Comparison of ENCODE assay signal across 8 mouse cellular contexts in the genomic region with DNA sequence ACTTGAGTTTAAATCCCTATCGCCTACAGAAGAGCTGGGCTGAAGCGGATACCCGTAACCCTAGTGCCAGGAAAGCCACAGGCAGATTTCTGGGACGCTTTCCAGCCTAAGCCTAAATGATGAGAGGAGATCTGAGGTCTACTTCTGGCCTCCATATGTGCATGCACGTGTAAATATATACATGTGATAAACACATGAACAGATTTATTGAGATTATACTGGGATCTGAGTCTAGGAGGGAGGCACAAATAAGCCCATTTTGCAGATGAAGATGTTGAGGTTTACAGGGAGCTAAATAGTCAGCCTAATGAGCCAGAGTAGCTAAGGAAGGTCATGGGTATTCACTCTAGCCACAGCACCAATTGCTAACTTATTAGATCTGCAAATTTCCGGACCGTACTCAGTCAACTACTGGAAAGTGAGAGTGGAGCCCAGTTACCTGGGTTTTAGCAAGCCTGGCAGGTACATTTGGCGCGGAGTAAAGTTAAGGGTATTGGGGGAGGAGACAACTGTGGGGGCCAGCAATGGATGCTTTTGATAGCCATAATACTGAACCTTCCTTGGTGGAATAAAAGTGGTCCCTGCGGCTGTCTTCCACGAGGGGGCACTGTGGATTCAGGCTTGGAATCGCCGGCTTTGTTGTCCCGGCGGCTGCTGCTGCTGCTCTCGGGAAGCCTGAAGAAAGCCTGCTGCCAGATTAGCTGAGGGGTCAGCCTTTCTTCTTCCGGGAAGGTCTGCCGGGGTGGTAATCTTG. TPM values are rescaled to one million over a fixed set of nuclear protein-coding genes. Genes with fewer than 3 reads are reported as not detected.
DNase-seq lines count a peak whose midpoint lies in the region; ATAC-seq and TF ChIP-seq lines count a peak whose summit lies in the region.

No protein-coding gene starts in this region.

- DNase-seq in G1E (ENCODE audit: low spot score), result no peak
- DNase-seq in cerebellum, adult 8-10 months, result peak; percentile 93
- DNase-seq in layer of hippocampus, adult 2 months (ENCODE audit: low spot score in 2 of 2), result peak; percentile 81 to 93
- peak; percentile 61 to 69 for DNase-seq in lung, adult 18-20 months
- DNase-seq in thymus, adult 18-20 months, result peak; percentile 15 to 22

- peaks cover 63% of the 10 kb centered on the region for H3K36me3 ChIP-seq in G1E (replicated peaks)

- TF ChIP-seq CTCF in G1E (IDR thresholded peaks at IDR 0.05; ENCODE audit: low read depth, low read length), result peak; percentile 40; the same call in 1 of the 2 replicates
- TF ChIP-seq CTCF in layer of hippocampus, adult 2 months (conservative IDR thresholded peaks at IDR 0.05), result peak; percentile 96

- peaks cover 43% of the 10 kb centered on the region for H3K4me1 ChIP-seq in G1E (ENCODE audit: insufficient read depth, low read depth, low read length)

- peak; percentile 35; the same call in 1 of the 2 replicates for ATAC-seq in G1E (ENCODE audit: extremely low read depth, insufficient number of reproducible peaks, low FRiP score, poor library complexity, severe bottlenecking)
- ATAC-seq in frontal cortex, adult (ENCODE audit: low TSS enrichment), result peak; percentile 77
- peak; percentile 69 to 70 for ATAC-seq in hematopoietic stem cell, adult 5-6 weeks (replicated peaks in 1 of 2; ENCODE audit: insufficient read depth in 1 of 2, low FRiP score in 2 of 2, low TSS enrichment in 1 of 2, low read depth in 1 of 2, poor library complexity in 2 of 2, severe bottlenecking in 2 of 2)
- peak; percentile 35; the same call in 1 of the 2 replicates for ATAC-seq in neutrophil, adult 5-6 weeks (ENCODE audit: extremely low read depth, insufficient number of reproducible peaks, low FRiP score, poor library complexity, severe bottlenecking)

- no peak overlapping the region for H3K4me3 ChIP-seq in G1E (ENCODE audit: low read depth, low read length)
- H3K4me3 ChIP-seq in layer of hippocampus, adult 2 months, result peak overlapping the region; percentile 6; the same call in 1 of the 2 replicates

- H3K27ac ChIP-seq in layer of hippocampus, adult 2 months, result peak overlapping the region; percentile 89

- H3K27me3 ChIP-seq in G1E (ENCODE audit: insufficient read depth, low read length), result no peaks in the 10 kb centered on the region

- H3K9me3 ChIP-seq in G1E (replicated peaks), result peaks cover 2% of the 10 kb centered on the region; the same call in 1 of the 2 replicates

RNA-seq across cellular contexts. Expression of a gene that starts 13.3 kb away (rescaled TPM):
- 3,155 and 3,550 TPM in 2 replicates for total RNA-seq in G1E (2014; fragmentation: Nextera tagmentation)
- total RNA-seq in G1E (2017), result 4,442 and 4,451 TPM in 2 replicates
- polyA plus RNA-seq in G1E (2012), result 330 and 378 TPM in 2 replicates
- total RNA-seq in hematopoietic stem cell, adult 5-6 weeks (2017), result 6,684 and 7,292 TPM in 2 replicates
- 100 to 1,000 TPM; 789 to 821 TPM for total RNA-seq in layer of hippocampus, adult 2 months (2021)
- 2,697 and 2,869 TPM in 2 replicates for total RNA-seq in neutrophil, adult 5-6 weeks (2017)

RNA-seq across cellular contexts. Expression of a gene that starts 13.4 kb away (rescaled TPM):
- total RNA-seq in G1E (2014; fragmentation: Nextera tagmentation), result 38.4 and 43.8 TPM in 2 replicates
- 22.8 and 26.1 TPM in 2 replicates for total RNA-seq in G1E (2017)
- polyA plus RNA-seq in G1E (2012), result 4.1 and 5.6 TPM in 2 replicates
- total RNA-seq in hematopoietic stem cell, adult 5-6 weeks (2017), result 13.4 and 15.5 TPM in 2 replicates
- 10 to 100 TPM; 37.9 to 38.5 TPM for total RNA-seq in layer of hippocampus, adult 2 months (2021)
- 29.2 and 33.3 TPM in 2 replicates for total RNA-seq in neutrophil, adult 5-6 weeks (2017)
